Mouse (Mus musculus): ENCODE data around the gene Trmt11. TPM values are rescaled to one million over a fixed set of nuclear protein-coding genes. Genes with fewer than 3 reads are reported as not detected.

Trmt11 gene
- polyA plus RNA-seq, 1 experiment from 2014 or later: 26.8 TPM

DNA sequence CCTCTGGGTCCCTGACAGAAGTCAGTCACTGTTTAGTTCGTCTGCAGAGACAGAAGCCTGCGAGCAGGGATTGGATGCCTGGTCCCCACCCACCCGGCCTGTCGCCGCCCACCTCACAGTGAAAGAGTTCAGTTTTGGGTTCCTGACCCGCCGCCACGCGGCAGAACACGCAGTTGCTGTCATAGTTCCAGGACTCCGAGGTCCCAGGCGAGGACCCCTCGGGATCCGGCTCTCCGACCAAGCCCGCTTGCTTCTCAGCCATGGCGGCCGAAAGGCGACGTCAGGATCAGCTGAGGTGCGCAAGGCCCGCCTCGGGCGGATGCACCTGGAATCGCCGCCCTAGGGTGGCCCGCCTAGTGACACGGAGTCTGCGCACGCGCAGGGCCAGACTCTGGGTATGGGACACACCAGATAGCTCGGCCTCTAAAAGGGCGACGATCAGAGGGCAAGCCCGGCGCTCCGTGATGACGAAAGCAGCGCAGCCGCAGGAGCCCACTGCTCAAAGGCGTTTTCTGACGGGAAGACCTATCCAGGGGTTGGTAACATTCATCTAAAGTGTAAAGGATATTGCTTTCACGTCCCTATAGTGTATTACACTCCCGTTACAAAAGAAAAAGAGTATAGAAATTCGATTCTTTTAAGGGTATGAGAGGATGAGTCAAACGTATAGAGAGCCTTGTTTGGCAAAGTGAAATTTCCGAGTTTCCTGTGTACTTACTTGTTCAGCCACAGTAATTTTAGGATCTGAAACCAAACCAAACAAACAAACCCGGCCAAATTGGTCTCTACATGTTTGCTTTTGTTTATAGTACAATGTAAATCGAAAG is 17.8 kb upstream of the Trmt11 start:
- H3K27ac ChIP-seq: peak overlapping the region; percentile 96
- H3K27me3 ChIP-seq (replicated peaks): no peaks in the 10 kb centered on the region
- peak overlapping the region; percentile 61 for H3K4me3 ChIP-seq (replicated peaks)
- under 1% methylated on average over 49 of the region's 49 CpGs for WGBS
- no peaks in the 10 kb centered on the region for H3K36me3 ChIP-seq
- H3K9me3 ChIP-seq: no peaks in the 10 kb centered on the region
- H3K4me2 ChIP-seq (replicated peaks): peak overlapping the region; percentile 69
- peak overlapping the region; percentile 69 for H3K9ac ChIP-seq
- peak; percentile 100 for ATAC-seq
- no peaks in the 10 kb centered on the region for H3K4me1 ChIP-seq (replicated peaks)

DNA sequence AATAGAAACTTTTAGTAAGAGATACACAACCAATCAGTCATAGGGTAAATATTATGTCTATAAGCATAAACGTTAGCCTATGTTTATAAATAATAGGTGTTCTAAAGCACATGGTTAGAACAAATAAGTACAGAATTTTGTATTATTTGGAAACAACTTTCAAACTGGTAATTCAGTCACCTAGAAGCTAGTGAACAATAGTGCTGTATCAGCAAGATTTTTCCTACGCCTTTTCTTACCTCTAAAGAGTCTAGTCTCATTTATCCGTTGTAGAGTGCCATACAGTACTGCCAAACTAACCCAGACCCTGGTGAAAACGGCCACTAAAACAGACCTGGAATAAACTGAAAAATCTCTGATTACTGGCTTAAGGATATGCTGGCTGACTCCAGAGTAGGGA is 12.5 kb upstream of the Trmt11 start:
- no peak overlapping the region for H3K9ac ChIP-seq
- no peak for ATAC-seq
- H3K36me3 ChIP-seq: no peaks in the 10 kb centered on the region
- no peak overlapping the region for H3K27ac ChIP-seq
- H3K27me3 ChIP-seq (replicated peaks): no peaks in the 10 kb centered on the region
- H3K9me3 ChIP-seq: no peaks in the 10 kb centered on the region
- no peak overlapping the region for H3K4me2 ChIP-seq (replicated peaks)
- WGBS: 72% methylated on average over 4 of the region's 4 CpGs
- no peak overlapping the region for H3K4me3 ChIP-seq (replicated peaks)
- H3K4me1 ChIP-seq (replicated peaks): no peaks in the 10 kb centered on the region

DNA sequence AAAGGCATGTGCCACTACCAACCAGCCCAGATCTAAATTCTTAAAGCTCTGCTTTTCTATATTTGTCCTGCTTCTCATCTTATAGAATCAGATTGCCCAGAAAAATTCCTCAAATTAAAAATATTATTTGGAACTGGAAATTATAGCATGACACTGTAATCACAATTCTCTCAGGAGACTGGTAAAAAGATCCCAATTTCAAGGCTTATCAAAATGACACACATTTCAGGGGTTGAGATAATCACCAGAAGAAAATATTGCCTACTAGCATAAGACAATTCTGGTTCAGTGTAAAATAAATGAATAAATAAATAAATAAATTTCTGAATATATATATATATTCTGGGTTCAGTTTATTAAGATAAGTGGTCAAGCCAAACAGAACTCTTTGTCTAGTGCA is 9.1 kb upstream of the Trmt11 start:
- no peaks in the 10 kb centered on the region for H3K36me3 ChIP-seq
- no peak for ATAC-seq
- no peak overlapping the region for H3K9ac ChIP-seq
- no peaks in the 10 kb centered on the region for H3K4me1 ChIP-seq (replicated peaks)
- H3K4me2 ChIP-seq (replicated peaks): no peak overlapping the region
- H3K4me3 ChIP-seq (replicated peaks): no peak overlapping the region
- no peaks in the 10 kb centered on the region for H3K9me3 ChIP-seq
- no peaks in the 10 kb centered on the region for H3K27me3 ChIP-seq (replicated peaks)
- no peak overlapping the region for H3K27ac ChIP-seq

DNA sequence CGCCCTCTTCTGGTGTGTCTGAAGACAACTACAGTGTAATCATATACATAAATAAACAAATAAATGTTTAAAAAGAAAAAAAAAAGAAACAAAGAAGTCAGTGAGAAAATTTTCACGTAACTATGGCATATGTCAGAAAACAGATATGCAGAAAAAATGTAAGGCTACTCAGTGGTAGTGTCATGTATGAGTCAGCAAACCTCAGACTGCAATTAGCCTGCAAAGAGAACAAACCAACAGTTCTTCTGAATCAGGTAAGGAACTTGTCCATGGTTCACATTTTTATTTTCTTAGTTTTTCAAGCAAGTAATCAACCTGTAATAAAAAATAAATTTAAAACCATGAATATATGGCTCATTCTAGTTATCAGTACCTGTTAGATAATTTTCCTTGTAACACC is 7.6 kb upstream of the Trmt11 start:
- H3K27me3 ChIP-seq (replicated peaks): no peaks in the 10 kb centered on the region
- H3K4me3 ChIP-seq (replicated peaks): no peak overlapping the region
- no peaks in the 10 kb centered on the region for H3K9me3 ChIP-seq
- no peak for ATAC-seq
- no peaks in the 10 kb centered on the region for H3K4me1 ChIP-seq (replicated peaks)
- H3K27ac ChIP-seq: no peak overlapping the region
- H3K9ac ChIP-seq: no peak overlapping the region
- H3K36me3 ChIP-seq: no peaks in the 10 kb centered on the region
- WGBS: 63% methylated on average over 2 of the region's 2 CpGs
- H3K4me2 ChIP-seq (replicated peaks): no peak overlapping the region

DNA sequence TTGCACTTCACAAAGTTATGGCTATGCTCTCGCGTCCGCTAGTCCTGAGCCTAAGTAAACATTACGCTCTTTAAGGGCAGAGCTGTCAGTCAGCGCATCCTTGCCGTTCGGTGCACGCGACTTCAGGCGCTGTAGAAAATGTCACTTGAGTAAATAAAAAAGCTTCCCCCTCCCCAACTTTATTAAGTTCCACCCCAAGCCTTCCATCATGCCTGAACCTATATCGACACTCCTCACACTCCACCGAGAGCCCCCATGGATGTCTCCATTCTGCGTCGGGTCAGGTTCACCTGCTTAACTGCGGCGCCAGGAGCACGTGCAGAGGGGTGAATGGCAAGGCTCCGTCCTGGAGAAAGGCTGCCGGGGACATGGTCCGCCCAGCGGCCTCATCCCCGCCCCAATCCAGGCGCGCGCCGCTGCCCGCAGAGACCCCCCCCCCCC is 435 bp downstream of the Trmt11 start:
- H3K9ac ChIP-seq: peak overlapping the region; percentile 85
- no peaks in the 10 kb centered on the region for H3K9me3 ChIP-seq
- H3K27ac ChIP-seq: peak overlapping the region; percentile 85
- H3K36me3 ChIP-seq: peaks cover 5% of the 10 kb centered on the region; the same call in 1 of the 2 replicates
- H3K4me1 ChIP-seq (replicated peaks): peaks cover 7% of the 10 kb centered on the region
- WGBS: under 1% methylated on average over 27 of the region's 27 CpGs
- peak; percentile 92 for ATAC-seq
- peak overlapping the region; percentile 64 for H3K4me2 ChIP-seq (replicated peaks)
- H3K27me3 ChIP-seq (replicated peaks): no peaks in the 10 kb centered on the region
- H3K4me3 ChIP-seq (replicated peaks): peak overlapping the region; percentile 80

- Histone ChIP-seq H3K4me2 (replicated peaks) (no peak overlapping the region), H3K9ac (no peak overlapping the region), H3K36me3 (peaks cover 2% of the 10 kb centered on the region; the same call in 1 of the 2 replicates), H3K4me3 (replicated peaks) (no peak overlapping the region), H3K27me3 (replicated peaks) (no peaks in the 10 kb centered on the region), H3K27ac (no peak overlapping the region), H3K9me3 (no peaks in the 10 kb centered on the region), H3K4me1 (replicated peaks) (no peaks in the 10 kb centered on the region)
- no peak for ATAC-seq
- whole genome bisulfite sequencing: 68% methylated on average over 5 of the region's 5 CpGs
These were observed 13.5 kb downstream of the Trmt11 start for GRCm38 (mm10) chr10:30587037-30587436.

- Histone ChIP-seq H3K9me3 (no peaks in the 10 kb centered on the region), H3K27ac (no peak overlapping the region), H3K27me3 (replicated peaks) (no peaks in the 10 kb centered on the region), H3K4me2 (replicated peaks) (no peak overlapping the region), H3K36me3 (peaks cover 2% of the 10 kb centered on the region; the same call in 1 of the 2 replicates), H3K4me1 (replicated peaks) (no peaks in the 10 kb centered on the region), H3K9ac (no peak overlapping the region), H3K4me3 (replicated peaks) (no peak overlapping the region)
- ATAC-seq: no peak
- 97% methylated on average over 1 of the region's 1 CpGs for WGBS
These were observed 14.9 kb downstream of the Trmt11 start for GRCm38 (mm10) chr10:30585691-30586090.

GRCm38 (mm10) chr10:30577670-30578280 is 22.8 kb downstream of the Trmt11 start:
- Histone ChIP-seq H3K9me3 (no peaks in the 10 kb centered on the region), H3K4me3 (replicated peaks) (no peak overlapping the region), H3K27ac (no peak overlapping the region), H3K9ac (no peak overlapping the region), H3K27me3 (replicated peaks) (no peaks in the 10 kb centered on the region), H3K36me3 (0 out of 2 replicates have a peak, but pooled peaks cover 2% of the 10 kb centered on the region), H3K4me2 (replicated peaks) (no peak overlapping the region), H3K4me1 (replicated peaks) (no peaks in the 10 kb centered on the region)
- WGBS: 91% methylated on average over 5 of the region's 5 CpGs
- ATAC-seq: no peak

DNA sequence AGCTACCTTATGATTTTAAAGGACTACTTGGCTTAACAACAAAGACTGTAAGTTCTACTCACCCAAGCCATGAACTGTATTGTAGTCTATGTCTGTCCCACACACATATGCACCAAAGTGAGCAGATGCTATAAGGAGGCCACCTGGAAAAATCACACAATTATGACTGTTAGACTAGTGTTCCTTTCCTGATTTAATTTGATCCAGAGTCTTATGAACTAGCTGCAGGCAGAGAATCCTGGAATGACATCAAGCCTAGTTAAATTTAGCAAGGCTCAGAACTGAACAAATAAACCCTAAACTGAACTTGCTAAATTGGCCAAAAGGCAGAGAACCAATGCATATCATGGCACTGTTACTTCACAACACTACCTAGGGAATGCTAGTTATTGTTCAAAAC is 34.2 kb downstream of the Trmt11 start:
- no peaks in the 10 kb centered on the region for H3K4me1 ChIP-seq (replicated peaks)
- peaks cover 7% of the 10 kb centered on the region; the same call in 1 of the 2 replicates for H3K36me3 ChIP-seq
- no peak for ATAC-seq
- no peak overlapping the region for H3K4me3 ChIP-seq (replicated peaks)
- H3K4me2 ChIP-seq (replicated peaks): no peak overlapping the region
- H3K27me3 ChIP-seq (replicated peaks): no peaks in the 10 kb centered on the region
- no peak overlapping the region for H3K27ac ChIP-seq
- no peaks in the 10 kb centered on the region for H3K9me3 ChIP-seq
- no peak overlapping the region for H3K9ac ChIP-seq

GRCm38 (mm10) chr10:30564651-30565050 is 35.9 kb downstream of the Trmt11 start:
- Histone ChIP-seq H3K4me3 (replicated peaks) (no peak overlapping the region), H3K9ac (no peak overlapping the region), H3K27ac (no peak overlapping the region), H3K36me3 (peaks cover 7% of the 10 kb centered on the region; the same call in 1 of the 2 replicates), H3K9me3 (no peaks in the 10 kb centered on the region), H3K4me2 (replicated peaks) (no peak overlapping the region), H3K4me1 (replicated peaks) (no peaks in the 10 kb centered on the region), H3K27me3 (replicated peaks) (no peaks in the 10 kb centered on the region)
- WGBS: 94% methylated on average over 3 of the region's 3 CpGs
- no peak for ATAC-seq

- no peak overlapping the region for H3K9ac ChIP-seq
- no peaks in the 10 kb centered on the region for H3K27me3 ChIP-seq (replicated peaks)
- no peak for ATAC-seq
- H3K4me2 ChIP-seq (replicated peaks): no peak overlapping the region
- H3K4me3 ChIP-seq (replicated peaks): no peak overlapping the region
- no peak overlapping the region for H3K27ac ChIP-seq
- H3K9me3 ChIP-seq: no peaks in the 10 kb centered on the region
- 93% methylated on average over 11 of the region's 11 CpGs for WGBS
- H3K4me1 ChIP-seq (replicated peaks): no peaks in the 10 kb centered on the region
- no peaks in the 10 kb centered on the region; the same call in 1 of the 2 replicates for H3K36me3 ChIP-seq
These were observed 44.6 kb downstream of the Trmt11 start for GRCm38 (mm10) chr10:30555686-30556578.

- H3K4me1 ChIP-seq (replicated peaks): no peaks in the 10 kb centered on the region
- no peaks in the 10 kb centered on the region for H3K9me3 ChIP-seq
- H3K4me3 ChIP-seq (replicated peaks): no peak overlapping the region
- WGBS: 98% methylated on average over 1 of the region's 1 CpGs
- H3K36me3 ChIP-seq: no peaks in the 10 kb centered on the region; the same call in 1 of the 2 replicates
- H3K27me3 ChIP-seq (replicated peaks): no peaks in the 10 kb centered on the region
- H3K4me2 ChIP-seq (replicated peaks): no peak overlapping the region
- H3K27ac ChIP-seq: no peak overlapping the region
- no peak for ATAC-seq
- no peak overlapping the region for H3K9ac ChIP-seq
These were observed 48.2 kb downstream of the Trmt11 start for GRCm38 (mm10) chr10:30552377-30552776.
